Mouse (Mus musculus): Measurements from ENCODE around the gene Thrb.

The Thrb gene

GRCm38 (mm10) chr14:17659686-17660328, at the start of gene Thrb:
Gene Thrb, plus strand, starts transcription at chr14:17660261.
- no peak for DNase-seq (ENCODE audit: extremely low spot score, low read depth, low spot score)

GRCm38 (mm10) chr14:17621671-17622070, 38.4 kb upstream of the Thrb start:
- no peak for DNase-seq (ENCODE audit: extremely low spot score, low read depth, low spot score)

DNA sequence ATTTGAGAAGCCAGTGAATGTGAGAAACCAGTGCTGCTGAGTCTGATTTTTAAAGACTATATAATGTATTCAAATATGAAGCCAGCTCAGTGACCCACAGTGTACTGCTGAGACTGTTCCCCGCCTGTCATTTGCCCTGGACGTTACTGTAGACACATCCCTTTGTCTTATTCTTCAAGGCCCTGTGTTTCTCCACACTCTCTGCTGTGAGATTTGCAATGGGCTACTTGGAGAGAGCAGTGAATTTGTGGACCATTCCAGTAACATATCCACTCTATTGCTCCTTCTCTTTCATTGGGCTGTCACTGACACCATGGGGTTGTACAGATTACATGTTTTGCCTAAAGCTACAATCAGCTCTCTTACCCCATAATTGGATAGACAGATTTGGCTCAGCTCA, 36.1 kb upstream of the Thrb start:
- DNase-seq (ENCODE audit: extremely low spot score, low read depth, low spot score): no peak

GRCm38 (mm10) chr14:17629215-17629614, 30.8 kb upstream of the Thrb start:
- no peak for DNase-seq (ENCODE audit: extremely low spot score, low read depth, low spot score)

GRCm38 (mm10) chr14:17632887-17633522, 27.1 kb upstream of the Thrb start:
- no peak for DNase-seq (ENCODE audit: extremely low spot score, low read depth, low spot score)

- DNase-seq (ENCODE audit: extremely low spot score, low read depth, low spot score): no peak
These were observed 23.1 kb upstream of the Thrb start for GRCm38 (mm10) chr14:17636971-17637370.

DNA sequence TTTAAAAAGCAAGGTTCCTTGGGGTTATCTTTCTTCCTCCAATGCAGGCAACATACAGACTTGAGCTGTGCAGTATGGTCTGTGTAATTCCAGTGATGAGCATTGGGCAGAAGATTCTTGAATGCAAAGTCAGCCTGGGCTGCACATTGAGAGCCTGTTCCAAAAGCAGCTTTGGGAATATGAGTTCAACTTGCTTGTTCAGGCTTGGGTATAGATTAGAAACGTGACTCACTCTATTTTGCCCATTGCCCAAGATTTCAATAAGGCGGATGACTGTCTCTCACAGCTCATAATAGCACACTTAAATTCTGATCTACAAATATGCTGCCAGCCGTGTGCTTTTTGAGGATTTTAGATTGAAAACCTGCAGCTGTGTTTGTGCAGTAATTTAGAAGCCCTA, 18.3 kb upstream of the Thrb start:
- no peak for DNase-seq (ENCODE audit: extremely low spot score, low read depth, low spot score)

GRCm38 (mm10) chr14:17655084-17655483, 5.0 kb upstream of the Thrb start:
- DNase-seq (ENCODE audit: extremely low spot score, low read depth, low spot score): no peak

DNA sequence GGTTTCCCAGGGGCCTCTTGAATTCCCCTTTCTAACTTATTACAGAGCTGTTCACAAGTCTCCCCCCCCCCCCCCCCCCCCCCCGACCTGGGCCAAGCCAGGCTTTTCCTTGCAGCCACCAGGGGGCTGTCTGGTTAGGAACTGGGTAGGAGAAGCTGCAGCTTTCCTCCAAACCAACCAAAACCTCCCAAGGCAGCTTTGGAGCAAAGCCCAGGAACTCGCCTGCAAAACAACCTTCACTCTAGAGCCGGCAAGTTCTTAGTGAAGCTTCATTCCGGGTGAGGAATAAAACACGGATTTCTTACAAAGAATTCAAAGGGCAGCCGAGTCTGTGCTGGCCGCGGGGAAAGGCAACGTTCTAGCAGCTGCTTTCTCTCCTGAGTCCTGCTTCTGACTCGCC, 1.0 kb upstream of the Thrb start:
- DNase-seq (ENCODE audit: extremely low spot score, low read depth, low spot score): no peak

DNA sequence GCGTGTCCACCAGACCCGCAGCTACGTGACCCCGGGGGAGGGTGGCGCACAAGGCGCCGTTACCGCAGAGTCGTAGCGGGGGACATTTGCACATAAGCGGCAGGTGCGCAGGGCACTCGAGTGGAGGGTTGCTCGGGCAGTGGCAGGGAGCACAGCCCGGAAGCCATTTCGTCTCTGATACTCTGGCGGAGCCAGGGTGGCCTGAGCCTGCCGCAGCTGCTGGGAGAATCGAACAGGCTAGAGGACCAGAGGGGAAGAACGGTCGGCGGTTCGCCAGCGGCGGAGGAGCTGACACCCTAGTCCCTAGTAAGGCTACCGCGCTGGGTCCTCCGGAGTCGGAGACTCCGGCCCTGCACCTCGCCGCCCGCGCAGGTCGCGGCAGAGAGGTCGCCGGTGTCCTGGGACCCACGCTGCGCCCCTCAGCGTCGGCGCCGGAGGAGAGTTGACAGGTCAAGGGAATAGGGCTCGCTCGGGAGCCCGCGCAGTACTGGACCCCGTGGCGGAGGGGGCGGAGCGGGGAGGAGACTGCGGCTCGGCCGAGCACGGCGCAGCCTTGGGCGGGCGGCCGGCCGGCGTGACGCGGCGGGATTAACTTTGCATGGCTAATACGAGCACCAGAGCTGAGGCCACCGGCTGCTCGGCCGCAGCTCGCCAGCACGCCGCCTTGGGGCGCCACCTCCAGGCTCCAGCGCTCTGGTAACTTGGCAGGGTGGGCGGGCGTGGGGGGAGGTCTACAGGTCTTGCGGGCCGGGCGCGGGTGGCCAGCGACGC, 453 bp downstream of the Thrb start:
- no peak for DNase-seq (ENCODE audit: extremely low spot score, low read depth, low spot score)

- DNase-seq (ENCODE audit: extremely low spot score, low read depth, low spot score): no peak
These were observed 1.1 kb downstream of the Thrb start for GRCm38 (mm10) chr14:17661100-17661521.

DNA sequence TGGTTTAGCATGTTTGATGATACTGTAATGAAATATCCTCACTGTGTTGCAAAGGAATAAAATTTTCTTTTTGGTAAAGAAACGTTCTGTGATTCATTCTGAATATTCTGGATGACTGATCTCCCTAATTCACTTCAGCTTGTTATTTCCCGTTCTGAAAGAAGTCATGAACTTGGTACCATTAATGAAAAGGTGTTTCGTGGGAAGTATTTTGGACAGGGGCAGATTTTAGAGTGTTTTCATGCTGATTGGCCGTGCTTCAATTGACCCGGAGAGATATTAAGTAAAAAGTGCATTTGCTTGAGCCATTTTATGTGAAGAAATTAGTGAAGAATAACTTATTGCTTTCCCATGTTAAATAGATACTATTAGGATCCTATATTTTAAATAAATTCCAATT, 2.0 kb downstream of the Thrb start:
- no peak for DNase-seq (ENCODE audit: extremely low spot score, low read depth, low spot score)

DNA sequence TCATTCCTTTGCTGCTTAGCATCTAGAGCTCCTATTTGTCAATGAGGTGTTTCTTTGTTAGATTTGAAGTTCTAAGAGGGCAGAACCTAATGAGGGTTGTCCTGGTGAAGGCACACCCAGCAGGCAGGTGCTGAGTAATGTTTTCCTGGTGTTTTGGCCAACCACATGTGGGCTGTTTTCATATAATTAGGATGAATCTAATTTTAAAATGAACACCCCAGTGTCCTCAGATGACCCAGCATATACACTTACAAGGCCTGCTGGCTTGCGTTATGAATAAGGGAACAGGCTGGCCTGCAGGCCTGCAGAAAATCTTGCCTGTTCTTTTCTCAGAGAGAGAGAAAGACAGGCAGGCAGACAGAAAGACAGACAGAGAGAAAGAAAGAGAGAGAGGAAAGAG, 14.3 kb downstream of the Thrb start:
- DNase-seq (ENCODE audit: extremely low spot score, low read depth, low spot score): no peak

DNA sequence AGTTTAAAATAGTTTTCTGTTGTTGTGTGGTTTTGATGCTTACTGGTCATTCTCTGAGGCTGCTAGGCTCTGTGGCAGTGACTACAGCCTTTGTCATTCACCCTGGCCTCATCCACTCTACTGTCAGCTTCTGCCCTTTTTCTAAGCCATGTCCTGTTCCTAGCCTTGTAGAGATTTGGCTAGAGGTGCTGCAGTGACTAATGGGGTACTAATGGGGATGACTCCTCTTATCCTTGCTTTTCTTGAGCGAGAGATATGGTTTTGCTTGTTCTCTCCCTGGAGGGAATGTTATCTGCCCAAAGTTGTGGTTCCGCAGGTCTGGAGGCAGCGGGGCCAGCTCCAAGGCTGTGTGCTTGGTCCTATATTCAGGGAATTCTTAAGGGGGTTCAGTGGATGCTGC, 15.2 kb downstream of the Thrb start:
- no peak for DNase-seq (ENCODE audit: extremely low spot score, low read depth, low spot score)

- no peak for DNase-seq (ENCODE audit: extremely low spot score, low read depth, low spot score)
These were observed 21.4 kb downstream of the Thrb start for GRCm38 (mm10) chr14:17681479-17681878.

DNA sequence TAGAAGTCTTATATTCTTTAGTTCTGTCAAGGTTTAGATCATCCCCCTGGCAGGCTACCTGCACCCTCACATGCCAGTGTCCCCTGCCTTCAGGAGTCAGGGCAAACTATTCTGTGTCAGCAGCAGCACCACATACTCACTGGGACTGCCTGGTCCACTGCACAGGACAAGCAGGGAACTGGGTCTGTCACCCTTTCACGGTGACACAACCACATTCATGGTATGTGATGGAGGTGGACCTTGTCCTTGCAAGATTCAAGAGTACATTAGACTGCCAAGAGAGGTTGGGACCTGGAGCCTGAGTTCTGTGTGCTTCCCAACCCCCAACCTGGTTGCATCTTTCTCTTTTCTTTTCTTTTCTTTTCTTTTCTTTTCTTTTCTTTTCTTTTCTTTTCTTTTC, 24.8 kb downstream of the Thrb start:
- DNase-seq (ENCODE audit: extremely low spot score, low read depth, low spot score): no peak

DNA sequence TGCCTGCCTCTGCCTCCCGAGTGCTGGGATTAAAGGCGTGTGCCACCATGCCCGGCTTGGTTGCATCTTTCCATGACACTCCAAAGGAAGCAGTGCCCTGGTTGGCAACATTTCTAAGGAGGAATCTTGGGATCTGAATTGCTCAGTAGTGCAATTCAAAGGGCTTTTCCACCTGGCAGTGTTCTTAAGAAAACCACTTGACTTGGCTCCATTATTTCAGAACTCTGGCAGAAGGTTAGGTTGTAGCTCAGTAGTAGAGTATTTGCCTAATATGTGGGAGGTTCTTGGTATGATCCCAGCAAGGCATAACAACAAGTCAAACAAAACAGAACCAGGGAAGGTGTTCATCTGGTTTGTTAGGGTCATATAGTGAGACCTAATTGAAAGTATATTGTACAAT, 25.4 kb downstream of the Thrb start:
- no peak for DNase-seq (ENCODE audit: extremely low spot score, low read depth, low spot score)

DNA sequence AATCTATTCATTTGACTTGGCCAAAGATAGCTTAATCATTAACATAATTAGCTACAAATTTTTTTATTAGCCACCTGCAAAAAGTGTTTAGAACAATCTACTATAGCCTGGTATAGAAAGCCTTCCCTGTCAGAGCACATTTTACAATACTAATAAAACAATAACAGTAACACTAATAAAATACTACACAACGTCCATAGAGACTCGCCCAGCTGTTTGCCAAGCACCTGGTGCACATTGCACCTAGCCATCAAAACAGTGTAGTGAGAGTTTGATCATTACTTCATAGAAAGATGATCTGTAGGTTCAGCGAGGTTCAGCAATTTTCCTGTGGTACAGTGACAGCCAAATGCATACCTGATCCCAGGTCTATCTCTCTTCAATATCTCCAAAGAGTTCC, 26.9 kb downstream of the Thrb start:
- no peak for DNase-seq (ENCODE audit: extremely low spot score, low read depth, low spot score)

DNA sequence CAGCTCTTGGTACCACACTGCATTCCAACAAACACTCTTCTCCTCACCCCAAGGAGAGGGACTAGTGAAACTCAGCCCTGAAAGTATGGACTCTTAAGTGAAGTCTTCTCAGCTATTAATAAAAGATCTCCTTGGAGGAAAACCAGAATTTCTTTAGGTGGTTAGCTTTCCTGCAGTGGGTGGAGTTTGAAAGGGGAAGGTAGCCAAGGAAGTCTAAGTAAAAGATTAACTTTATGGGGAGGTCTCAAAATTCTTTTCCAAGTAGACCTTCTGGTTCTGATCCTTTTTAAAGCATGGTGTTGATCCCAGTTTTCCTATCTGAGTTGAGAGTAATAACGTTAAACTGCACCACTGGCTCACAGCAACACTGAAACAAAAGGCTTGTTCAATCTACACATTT, 31.2 kb downstream of the Thrb start:
- no peak for DNase-seq (ENCODE audit: extremely low spot score, low read depth, low spot score)

DNA sequence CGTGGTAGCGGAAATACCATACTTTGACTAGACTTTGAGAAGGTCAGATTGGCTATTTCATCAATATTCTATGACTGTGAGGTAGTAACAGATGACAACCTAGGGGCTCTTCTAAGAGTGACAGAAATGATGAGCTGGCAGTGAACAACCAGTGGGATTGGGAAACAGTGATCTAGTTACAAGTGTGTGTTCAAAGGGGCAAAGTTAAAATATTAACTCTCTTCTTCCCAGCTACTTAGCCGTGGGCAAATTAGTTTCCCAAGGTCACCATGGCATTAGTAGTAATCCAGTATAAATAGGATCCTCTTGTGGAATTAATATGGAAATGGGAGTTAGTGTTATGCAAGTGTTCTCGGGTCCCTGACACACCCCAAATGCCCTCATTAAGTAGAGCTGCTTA, 35.5 kb downstream of the Thrb start:
- no peak for DNase-seq (ENCODE audit: extremely low spot score, low read depth, low spot score)

GRCm38 (mm10) chr14:17697920-17698632, 38.0 kb downstream of the Thrb start:
- DNase-seq (ENCODE audit: extremely low spot score, low read depth, low spot score): no peak

GRCm38 (mm10) chr14:17700228-17700627, 40.2 kb downstream of the Thrb start:
- no peak for DNase-seq (ENCODE audit: extremely low spot score, low read depth, low spot score)
